Mouse (Mus musculus) kidney, embryonic 15.5 days (tissue): ENCODE measurements around the gene Fubp1. TPM values are rescaled to one million over a fixed set of nuclear protein-coding genes. Genes with fewer than 3 reads are reported as not detected.
A peak's percentile ranks its signal among the peaks of the same experiment; 100 is the strongest.
"Not testable (repeated sequence)": the region's sequence is repeated elsewhere in the genome, so short reads cannot be mapped to it uniquely, and the experiment has no call there.

Experiments
- ATAC-seq: fragments of 200-750 bp; cut with Nextera tagmentation; replicated peaks from 2 replicates; pipeline ENCODE4 v1.8.0; 2017; ENCODE audit warnings: moderate TSS enrichment; ENCODE audit not compliant: low FRiP score
- H3K27ac ChIP-seq: fragments of 300-500 bp; sonication (generic); 2 replicates; pipeline ENCODE4 v1.5.1; 2015; ENCODE audit warnings: mild to moderate bottlenecking, inconsistent platforms
- H3K27me3 ChIP-seq: fragments of 300-500 bp; sonication (generic); 2 replicates; pipeline ENCODE4 v1.6.1; 2015; ENCODE audit warnings: inconsistent platforms
- H3K36me3 ChIP-seq: fragments of 300-500 bp; sonication (generic); 2 replicates; pipeline ENCODE4 v1.6.1; 2015; ENCODE audit warnings: inconsistent platforms
- H3K4me1 ChIP-seq: fragments of 300-500 bp; sonication (generic); 2 replicates; pipeline ENCODE4 v1.6.1; 2015; ENCODE audit warnings: inconsistent platforms
- H3K4me2 ChIP-seq: fragments of 300-500 bp; sonication (generic); 2 replicates; pipeline ENCODE4 v1.6.1; 2015; ENCODE audit warnings: moderate library complexity, mild to moderate bottlenecking, inconsistent platforms
- H3K4me3 ChIP-seq: fragments of 300-500 bp; sonication (generic); replicated peaks from 2 replicates; pipeline ENCODE4 v1.5.1; 2015; ENCODE audit warnings: mild to moderate bottlenecking, inconsistent platforms
- H3K9ac ChIP-seq: fragments of 300-500 bp; sonication (generic); 2 replicates; pipeline ENCODE4 v1.6.1; 2015; ENCODE audit warnings: mild to moderate bottlenecking, inconsistent platforms
- H3K9me3 ChIP-seq: fragments of 300-500 bp; sonication (generic); replicated peaks from 2 replicates; pipeline ENCODE4 v1.6.1; 2016; ENCODE audit warnings: inconsistent platforms
- WGBS: fragments of 180-500 bp; shearing (Covaris S2); methylation state at CpG from one replicate; pipeline ENCODE4 v1.1.7; 2015; ENCODE audit warnings: mixed read lengths; 5-methylcytosine and 5-hydroxymethylcytosine counted together
- polyA plus RNA-seq: library from polyadenylated mRNA; unstranded; fragments of >200 nt; fragmentation: Nextera tagmentation; extraction: Ambion mirVana; gene quantifications from 2 replicates; pipeline ENCODE4 v1.2.1, GENCODE M21; 2015

Fubp1 gene
- polyA plus RNA-seq, 1 experiment from 2014 or later, result 301 TPM

DNA sequence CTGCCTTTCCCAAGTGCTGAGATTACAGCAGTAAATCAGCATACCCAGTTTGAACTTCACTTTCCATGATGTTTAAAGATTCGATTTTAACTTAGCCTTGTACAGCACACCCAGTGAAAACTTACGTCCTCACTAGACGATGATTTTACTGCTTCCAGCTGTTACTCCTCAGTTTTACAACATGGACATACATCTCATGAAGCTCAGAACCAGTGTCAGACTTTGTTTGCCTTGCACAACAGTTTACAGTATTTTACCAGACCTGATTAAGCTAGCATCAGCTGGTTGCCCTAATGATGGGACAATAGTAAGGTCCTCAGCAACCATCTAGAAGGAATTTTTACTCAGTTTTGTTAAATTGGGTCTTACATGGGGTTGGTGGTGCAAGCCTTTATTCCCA lies 30.9 kb downstream of the Fubp1 start:
- ATAC-seq, result 0 out of 2 replicates have a peak, but pooled peaks have one; percentile 10
- H3K4me2 ChIP-seq, result no peak overlapping the region
- H3K27me3 ChIP-seq, result no peaks in the 10 kb centered on the region
- H3K4me3 ChIP-seq, result no peak overlapping the region
- H3K9ac ChIP-seq, result no peak overlapping the region
- no peaks in the 10 kb centered on the region for H3K9me3 ChIP-seq
- no peak overlapping the region for H3K27ac ChIP-seq
- peaks cover 38% of the 10 kb centered on the region for H3K36me3 ChIP-seq
- WGBS, result 31% methylated on average over 3 of the region's 3 CpGs
- no peaks in the 10 kb centered on the region for H3K4me1 ChIP-seq

DNA sequence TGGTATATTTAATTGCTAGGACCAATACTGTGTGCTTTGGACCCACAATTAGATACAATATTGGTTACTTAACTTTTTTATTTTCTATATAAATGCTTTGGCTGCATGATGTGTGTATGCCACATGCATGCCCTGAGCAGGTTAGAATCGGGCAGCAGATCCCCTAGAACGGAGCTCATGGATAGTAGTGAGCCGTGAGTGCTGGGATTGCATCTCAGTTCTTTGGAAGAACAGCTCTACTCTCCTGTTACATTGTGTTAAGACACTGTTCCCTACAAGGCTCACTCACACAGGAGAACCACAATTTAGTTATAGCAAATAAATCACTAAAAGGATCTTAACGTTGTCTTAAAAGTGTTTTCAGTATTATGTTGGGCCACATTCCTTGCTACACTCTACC lies 33.1 kb downstream of the Fubp1 start:
- peaks cover 22% of the 10 kb centered on the region for H3K36me3 ChIP-seq
- no peak for ATAC-seq
- WGBS, result 74% methylated on average over 4 of the region's 4 CpGs

DNA sequence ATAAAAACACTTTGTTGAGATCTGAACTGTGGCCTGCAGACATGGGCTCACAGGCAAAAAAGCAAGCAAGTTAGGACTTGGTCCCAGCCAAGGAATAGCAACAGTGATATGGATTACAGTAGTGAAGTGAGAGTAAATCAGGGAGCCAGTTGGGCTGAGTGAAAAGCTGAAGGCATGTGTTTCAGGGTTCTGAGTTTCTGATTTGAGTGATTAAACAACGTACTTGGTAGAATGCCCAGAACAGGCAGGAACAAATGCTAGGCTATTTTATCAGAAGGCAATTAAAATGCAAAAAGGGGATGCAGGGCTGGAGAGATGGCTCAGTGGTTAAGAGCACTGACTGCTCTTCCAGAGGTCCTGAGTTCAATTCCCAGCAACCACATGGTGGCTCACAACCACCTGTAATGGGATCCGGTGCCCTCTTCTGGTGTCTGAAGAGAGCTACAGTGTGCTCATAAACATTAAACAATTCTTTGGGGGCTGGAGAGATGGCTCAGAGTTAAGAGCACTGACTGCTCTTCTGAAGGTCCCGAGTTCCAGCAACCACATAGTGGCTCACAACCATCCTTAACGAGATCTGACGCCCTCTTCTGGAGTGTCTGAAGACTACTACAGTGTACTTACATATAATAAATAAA lies 35.2 kb downstream of the Fubp1 start:
- H3K4me2 ChIP-seq, result no peak overlapping the region
- no peak overlapping the region for H3K27ac ChIP-seq
- no peaks in the 10 kb centered on the region for H3K9me3 ChIP-seq
- H3K4me3 ChIP-seq, result no peak overlapping the region
- ATAC-seq, result no peak
- H3K27me3 ChIP-seq, result no peaks in the 10 kb centered on the region
- H3K36me3 ChIP-seq, result peaks cover 7% of the 10 kb centered on the region
- 77% methylated on average over 5 of the region's 5 CpGs for WGBS
- no peak overlapping the region for H3K9ac ChIP-seq
- H3K4me1 ChIP-seq, result no peaks in the 10 kb centered on the region

More for the DNA sequence above, 33.1 kb downstream of the Fubp1 start:
- no peak overlapping the region for H3K9ac ChIP-seq
- H3K9me3 ChIP-seq, result no peaks in the 10 kb centered on the region
- no peak overlapping the region for H3K27ac ChIP-seq
- no peak overlapping the region for H3K4me3 ChIP-seq
- H3K4me1 ChIP-seq, result no peaks in the 10 kb centered on the region
- no peaks in the 10 kb centered on the region for H3K27me3 ChIP-seq
- H3K4me2 ChIP-seq, result no peak overlapping the region

DNA sequence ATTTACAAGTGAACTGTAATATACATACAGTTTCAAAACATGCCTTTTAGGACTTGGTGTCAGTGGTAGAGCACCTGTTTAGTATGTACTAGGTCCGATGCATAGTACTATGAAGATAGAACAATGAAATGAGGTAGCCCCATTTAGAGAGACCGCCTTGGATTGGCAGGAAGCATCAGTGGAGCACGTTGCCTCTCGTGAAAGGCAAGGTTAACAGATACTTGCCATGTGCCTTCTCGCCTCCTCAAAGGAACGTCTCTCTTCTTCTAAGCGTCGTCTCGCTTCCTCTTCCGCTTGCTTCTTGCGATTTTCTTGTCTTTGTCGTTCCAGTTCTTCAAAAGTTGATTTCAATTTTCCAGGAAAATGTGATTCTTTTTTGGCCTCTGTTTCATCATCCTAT lies 37.5 kb downstream of the Fubp1 start:
- no peak overlapping the region for H3K27ac ChIP-seq
- 85% methylated on average over 12 of the region's 12 CpGs for WGBS
- H3K36me3 ChIP-seq, result 0 out of 2 replicates have a peak, but pooled peaks cover 3% of the 10 kb centered on the region

DNA sequence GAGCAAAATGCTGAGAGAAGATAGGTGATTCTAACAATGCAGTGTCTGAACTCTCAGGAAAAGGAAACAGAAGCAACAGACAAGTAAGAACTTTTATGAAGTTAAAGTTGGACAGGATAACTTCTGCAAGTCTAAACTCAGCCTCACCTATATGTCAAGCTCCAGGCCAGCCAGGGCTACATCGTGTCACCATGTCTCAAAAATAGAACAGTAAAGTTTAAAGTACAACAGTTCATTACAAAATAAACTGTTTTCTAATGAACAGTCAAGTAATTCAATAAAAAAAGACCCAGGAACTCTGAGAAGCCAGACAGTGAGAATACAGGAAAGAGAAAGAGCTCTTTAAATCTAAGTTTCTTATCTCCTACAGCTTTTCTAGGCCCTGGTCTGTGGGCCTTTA lies 40.3 kb downstream of the Fubp1 start:
- H3K4me1 ChIP-seq, result no peaks in the 10 kb centered on the region
- 87% methylated on average over 1 of the region's 1 CpGs for WGBS
- H3K9me3 ChIP-seq, result no peaks in the 10 kb centered on the region
- no peak overlapping the region for H3K4me3 ChIP-seq
- H3K36me3 ChIP-seq, result no peaks in the 10 kb centered on the region
- no peak for ATAC-seq
- H3K27me3 ChIP-seq, result no peaks in the 10 kb centered on the region
- no peak overlapping the region for H3K9ac ChIP-seq
- H3K4me2 ChIP-seq, result no peak overlapping the region
- no peak overlapping the region for H3K27ac ChIP-seq

More for the DNA sequence above, 37.5 kb downstream of the Fubp1 start:
- ATAC-seq, result no peak
- no peak overlapping the region for H3K9ac ChIP-seq
- H3K27me3 ChIP-seq, result no peaks in the 10 kb centered on the region
- no peak overlapping the region for H3K4me2 ChIP-seq
- no peaks in the 10 kb centered on the region for H3K4me1 ChIP-seq
- no peak overlapping the region for H3K4me3 ChIP-seq
- no peaks in the 10 kb centered on the region for H3K9me3 ChIP-seq

DNA sequence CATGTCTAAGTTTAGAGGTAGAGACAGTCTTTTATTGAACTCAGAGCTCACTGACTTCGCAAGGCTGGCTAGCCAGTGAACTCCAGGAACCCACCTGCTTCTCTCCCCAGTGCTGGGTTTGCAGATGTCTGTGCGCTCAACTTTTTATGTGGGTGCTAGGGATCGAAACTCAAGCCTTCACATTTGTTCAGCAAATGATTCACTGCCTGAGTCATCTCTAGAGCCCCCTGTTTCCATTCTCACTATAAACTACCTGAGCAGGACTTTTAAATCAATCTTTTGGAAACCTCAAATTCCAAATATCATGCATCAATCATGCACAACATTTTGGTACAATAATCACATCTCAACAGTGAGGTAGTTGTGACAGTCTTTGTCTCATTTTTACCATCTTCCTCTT lies 47.3 kb downstream of the Fubp1 start:
- peaks cover 8% of the 10 kb centered on the region for H3K4me1 ChIP-seq

DNA sequence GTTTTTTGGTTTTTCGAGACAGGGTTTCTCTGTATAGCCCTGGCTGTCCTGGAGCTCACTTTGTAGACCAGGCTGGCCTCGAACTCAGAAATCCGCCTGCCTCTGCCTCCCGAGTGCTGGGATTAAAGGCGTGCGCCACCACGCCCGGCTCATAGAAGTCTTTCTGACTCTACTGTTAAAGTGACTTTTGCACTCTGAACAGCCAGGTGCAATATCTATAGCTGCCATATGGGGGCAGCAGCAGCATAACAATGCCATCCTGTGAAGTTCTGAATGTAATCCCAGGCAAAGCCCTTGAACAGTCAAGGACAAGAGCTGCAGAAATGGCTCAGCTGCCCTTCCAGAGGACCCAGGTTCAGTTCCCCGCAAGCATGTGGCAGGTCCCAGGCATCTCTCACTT lies 49.2 kb downstream of the Fubp1 start:
- H3K9ac ChIP-seq, H3K9me3 ChIP-seq, H3K4me2 ChIP-seq, H3K27ac ChIP-seq, H3K4me1 ChIP-seq, H3K4me3 ChIP-seq, H3K36me3 ChIP-seq: not testable (repeated sequence)
- H3K27me3 ChIP-seq, result peaks cover 21% of the 10 kb centered on the region
- peak; percentile 67 for ATAC-seq
- WGBS, result 43% methylated on average over 8 of the region's 9 CpGs

More for the DNA sequence above, 47.3 kb downstream of the Fubp1 start:
- Histone ChIP-seq H3K36me3 (no peaks in the 10 kb centered on the region), H3K9me3 (no peaks in the 10 kb centered on the region), H3K4me3 (no peak overlapping the region), H3K9ac (no peak overlapping the region), H3K27ac (no peak overlapping the region), H3K4me2 (no peak overlapping the region), H3K27me3 (peaks cover 2% of the 10 kb centered on the region; the same call in 1 of the 2 replicates)
- 82% methylated on average over 3 of the region's 3 CpGs for WGBS
- no peak for ATAC-seq

DNA sequence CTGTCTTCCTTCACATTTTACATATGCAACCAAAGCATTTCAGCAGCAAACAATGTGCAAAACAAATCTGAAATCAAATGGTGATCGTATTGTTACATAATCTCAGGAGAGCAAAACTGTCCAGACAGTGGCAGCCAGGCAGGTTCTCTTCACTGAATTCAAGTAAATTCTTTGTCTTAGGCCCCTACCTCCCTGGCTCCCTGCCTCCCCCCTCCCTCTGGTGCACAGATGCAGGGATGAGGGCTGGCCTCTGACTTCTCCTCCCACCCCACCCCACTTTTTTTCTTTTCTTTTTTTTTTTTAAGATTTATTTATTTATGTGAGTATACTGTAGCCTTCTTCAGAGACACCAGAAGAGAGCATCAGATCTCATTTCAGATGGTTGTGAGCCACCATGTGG lies 50.1 kb downstream of the Fubp1 start:
- no peaks in the 10 kb centered on the region for H3K36me3 ChIP-seq
- no peak overlapping the region for H3K4me2 ChIP-seq
- no peak for ATAC-seq
- H3K4me3 ChIP-seq, result no peak overlapping the region
- H3K27ac ChIP-seq, result no peak overlapping the region
- H3K27me3 ChIP-seq, result peaks cover 31% of the 10 kb centered on the region
- peaks cover 16% of the 10 kb centered on the region for H3K4me1 ChIP-seq
- H3K9ac ChIP-seq, result no peak overlapping the region
- H3K9me3 ChIP-seq, result no peaks in the 10 kb centered on the region
- WGBS, result 94% methylated on average over 1 of the region's 1 CpGs

DNA sequence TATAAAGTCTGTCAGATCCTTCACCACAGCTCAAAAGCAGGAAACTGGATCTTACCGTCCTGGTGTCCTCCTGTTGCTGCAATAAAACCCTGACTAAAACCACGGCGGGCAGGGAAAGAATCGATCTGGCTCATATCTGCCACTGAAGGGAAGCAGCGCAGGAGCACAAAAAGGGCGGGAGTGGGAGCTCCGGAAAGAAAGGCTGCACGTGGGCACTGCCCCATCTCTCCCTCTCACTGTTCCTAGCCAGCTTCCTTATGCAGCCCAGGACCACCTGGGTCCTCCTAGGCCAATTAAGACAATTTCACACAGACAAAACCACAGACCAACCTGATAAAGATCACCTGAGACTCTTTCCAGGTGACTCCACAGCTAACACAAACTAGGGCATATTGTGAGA lies 51.2 kb downstream of the Fubp1 start:
- H3K27me3 ChIP-seq, result peaks cover 37% of the 10 kb centered on the region
- H3K4me3 ChIP-seq, result no peak overlapping the region
- H3K27ac ChIP-seq, result no peak overlapping the region
- H3K9ac ChIP-seq, result no peak overlapping the region
- peaks cover 25% of the 10 kb centered on the region for H3K4me1 ChIP-seq
- no peaks in the 10 kb centered on the region for H3K9me3 ChIP-seq
- 37% methylated on average over 8 of the region's 8 CpGs for WGBS
- no peaks in the 10 kb centered on the region for H3K36me3 ChIP-seq
- H3K4me2 ChIP-seq, result no peak overlapping the region
- ATAC-seq, result no peak

DNA sequence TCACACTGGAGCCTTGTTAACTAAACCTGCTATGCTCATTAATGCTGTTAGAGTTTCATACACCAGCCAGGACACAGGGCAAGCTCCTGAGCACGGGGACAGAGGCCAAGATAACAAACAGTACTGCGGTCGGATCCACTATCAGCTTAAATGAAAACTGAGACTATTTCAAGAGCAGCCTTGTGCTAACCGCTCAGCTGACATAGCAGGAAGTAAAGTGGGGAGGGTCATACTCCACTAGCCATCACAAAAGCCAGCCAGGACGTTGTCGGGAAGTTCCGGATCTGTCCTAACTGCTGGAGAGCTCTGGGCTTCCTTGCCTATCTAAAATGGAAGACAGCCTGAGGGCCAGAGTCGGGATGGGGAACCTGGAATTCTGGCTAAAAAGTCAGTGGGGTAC lies 51.7 kb downstream of the Fubp1 start:
- Histone ChIP-seq H3K27me3 (peaks cover 42% of the 10 kb centered on the region), H3K9me3 (no peaks in the 10 kb centered on the region), H3K4me2 (peak overlapping the region; percentile 29), H3K27ac (no peak overlapping the region), H3K36me3 (no peaks in the 10 kb centered on the region), H3K4me1 (peaks cover 28% of the 10 kb centered on the region), H3K4me3 (no peak overlapping the region), H3K9ac (no peak overlapping the region)
- peak; percentile 22 for ATAC-seq
- WGBS, result 15% methylated on average over 8 of the region's 8 CpGs

DNA sequence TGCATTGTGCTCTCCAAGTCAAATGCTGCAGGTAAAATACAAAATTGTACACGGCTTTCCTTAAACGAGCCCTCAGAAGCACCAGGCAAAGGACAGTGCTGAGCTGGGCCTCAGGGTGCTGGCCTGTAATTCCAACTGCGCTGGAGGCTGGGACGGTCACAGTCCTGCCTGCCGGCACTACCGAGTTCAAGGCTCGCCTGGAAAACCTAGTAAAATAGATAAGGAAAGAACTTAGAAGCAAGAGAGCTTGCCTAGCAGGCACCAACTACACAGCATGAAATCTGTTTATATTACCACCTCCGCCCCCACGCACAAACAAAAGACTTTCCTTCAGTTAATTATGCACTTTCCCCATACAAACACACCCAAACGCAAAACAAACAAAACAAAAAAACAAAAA lies 54.2 kb downstream of the Fubp1 start:
- Histone ChIP-seq H3K4me3 (0 out of 2 replicates have a peak overlapping the region, but pooled peaks have one; percentile 1), H3K4me2 (peak overlapping the region; percentile 25; the same call in 1 of the 2 replicates), H3K27me3 (peaks cover 58% of the 10 kb centered on the region), H3K9ac (no peak overlapping the region), H3K9me3 (no peaks in the 10 kb centered on the region), H3K36me3 (no peaks in the 10 kb centered on the region), H3K4me1 (peaks cover 28% of the 10 kb centered on the region), H3K27ac (no peak overlapping the region)
- no peak for ATAC-seq
- WGBS, result 64% methylated on average over 10 of the region's 10 CpGs

DNA sequence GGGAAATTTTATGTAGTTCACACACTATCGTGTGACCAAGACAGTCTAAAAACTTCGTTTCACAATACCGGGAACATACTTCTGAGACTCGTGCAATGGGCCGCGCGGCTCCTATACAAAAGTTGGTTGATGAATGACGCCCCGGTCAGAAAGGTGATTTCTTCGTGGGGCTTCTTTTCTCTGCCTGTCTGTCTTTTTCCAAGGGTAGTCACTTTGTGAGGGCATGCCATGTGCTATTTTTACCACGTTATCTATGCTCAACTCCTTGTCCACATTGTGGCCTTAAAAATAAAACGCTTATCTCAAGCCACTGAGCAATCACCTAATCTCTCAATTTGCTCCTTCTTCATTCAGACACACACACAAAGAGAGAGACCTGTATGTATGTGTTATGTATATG lies 54.6 kb downstream of the Fubp1 start:
- Histone ChIP-seq H3K27ac (no peak overlapping the region), H3K4me1 (peaks cover 28% of the 10 kb centered on the region), H3K4me3 (peak overlapping the region; percentile 61), H3K9ac (peak overlapping the region; percentile 64; the same call in 1 of the 2 replicates), H3K4me2 (peak overlapping the region; percentile 98), H3K36me3 (no peaks in the 10 kb centered on the region), H3K9me3 (no peaks in the 10 kb centered on the region), H3K27me3 (peaks cover 58% of the 10 kb centered on the region)
- ATAC-seq, result no peak
- WGBS, result 50% methylated on average over 12 of the region's 12 CpGs
